Mouse (Mus musculus): ENCODE measurements around the gene Arhgef28.

DNA sequence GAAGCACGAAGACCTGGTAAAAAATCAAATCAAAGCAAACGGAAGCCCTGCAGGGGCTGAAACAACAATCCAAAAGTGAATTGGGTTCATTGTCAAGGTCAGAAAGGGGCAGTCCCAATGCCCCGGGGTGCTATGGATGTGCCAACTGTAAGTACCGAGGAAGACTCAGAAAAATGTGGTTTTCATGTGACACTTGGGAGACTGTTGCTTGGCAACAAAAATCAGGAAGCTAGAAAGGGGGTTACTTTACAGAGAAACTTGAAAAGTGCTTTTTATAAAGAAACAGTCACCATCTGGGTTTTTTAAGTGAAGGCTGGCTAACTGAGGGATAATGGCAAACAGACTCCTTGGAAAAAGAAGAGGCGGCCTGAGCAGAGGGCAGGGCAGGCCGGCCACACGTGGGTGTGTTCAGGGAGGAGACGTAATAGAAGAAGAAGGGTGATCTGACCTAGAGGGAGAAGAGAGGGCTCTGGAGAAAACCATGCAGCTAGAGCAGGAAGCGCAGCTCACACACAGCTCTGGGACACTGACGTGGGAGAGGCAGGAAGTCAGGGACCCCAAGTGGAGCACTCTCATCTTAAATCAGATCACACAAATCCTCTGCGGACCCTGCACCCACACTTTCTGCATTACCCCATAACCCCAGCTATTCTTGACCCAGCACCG is 70.2 kb downstream of the Arhgef28 start:
- TF ChIP-seq CTCF (IDR thresholded peaks at IDR 0.05; ENCODE audit: control insufficient read depth, insufficient read depth, insufficient read length) (no peak), MYOG (IDR thresholded peaks at IDR 0.05; ENCODE audit: control insufficient read depth, extremely low read depth, insufficient read length) (no peak), USF1 (IDR thresholded peaks at IDR 0.05; ENCODE audit: low read depth) (no peak), MYOD1 (IDR thresholded peaks at IDR 0.05; ENCODE audit: control insufficient read depth, insufficient read length, low read depth) (no peak)

Data from C2C12 (cell line).